Mouse (Mus musculus): ENCODE data around the gene Mfng.

GRCm38 (mm10) chr15:78787287-78787856 lies 14.1 kb upstream of the Mfng start:
- TF ChIP-seq POLR2A (IDR thresholded peaks at IDR 0.05; ENCODE audit: borderline replicate concordance, insufficient read depth, low read length) (no peak), CTCF (IDR thresholded peaks at IDR 0.05; ENCODE audit: borderline replicate concordance, insufficient read depth, low read depth, low read length) (no peak)
